Mouse (Mus musculus) liver, embryonic 14.5 days (tissue): ENCODE data around the gene Adamts7. TPM values are rescaled to one million over a fixed set of nuclear protein-coding genes. Genes with fewer than 3 reads are reported as not detected.

Experiments
- ATAC-seq: fragments of 200-750 bp; cut with Nextera tagmentation; 2 replicates; pipeline ENCODE4 v1.8.0; 2017; ENCODE audit warnings: moderate number of reproducible peaks, mild to moderate bottlenecking, moderate library complexity; ENCODE audit not compliant: insufficient read depth
- DNase-seq, 3 experiments: peaks; one replicate each; pipeline ENCODE4 v3.0.0-alpha.2; 2012 to 2013; ENCODE audit warnings: low read depth in 3 of 3, low spot score in 3 of 3
- H3K27ac ChIP-seq: fragments of 300-500 bp; sonication (generic); 2 replicates; pipeline ENCODE4 v1.5.1; 2014; ENCODE audit warnings: moderate library complexity, mild to moderate bottlenecking, control low read depth, inconsistent platforms
- H3K27me3 ChIP-seq: fragments of 300-500 bp; sonication (generic); 2 replicates; pipeline ENCODE4 v1.6.1; 2014; ENCODE audit warnings: mild to moderate bottlenecking, low read length, moderate library complexity; ENCODE audit not compliant: control insufficient read depth, insufficient read depth
- H3K36me3 ChIP-seq: fragments of 300-500 bp; sonication (generic); replicated peaks from 2 replicates; pipeline ENCODE4 v1.6.1; 2014; ENCODE audit warnings: low read depth; ENCODE audit not compliant: control insufficient read depth, insufficient read depth
- H3K4me1 ChIP-seq, 2 experiments: fragments of 200-500 bp in 1 of 2; fragments of 300-500 bp in 1 of 2; sonication (generic) in 1 of 2; replicated peaks; 2 replicates each; pipeline ENCODE4 v1.6.1; 2012 to 2014; ENCODE audit warnings: antibody characterized with exemption in 1 of 2, inconsistent platforms in 1 of 2, low read length in 1 of 2; ENCODE audit not compliant: control insufficient read depth in 2 of 2, insufficient read depth in 2 of 2
- H3K4me2 ChIP-seq: fragments of 300-500 bp; sonication (generic); 2 replicates; pipeline ENCODE4 v1.6.1; 2014; ENCODE audit warnings: low read depth, mild to moderate bottlenecking, control low read depth, moderate library complexity
- H3K4me3 ChIP-seq, 2 experiments: fragments of 200-500 bp in 1 of 2; fragments of 300-500 bp in 1 of 2; sonication (generic) in 1 of 2; 2 replicates each; pipeline ENCODE4 v1.5.1; 2012 to 2014; ENCODE audit warnings: low read depth in 2 of 2, low read length in 2 of 2, mild to moderate bottlenecking in 2 of 2, control low read depth in 1 of 2, inconsistent platforms in 1 of 2, moderate library complexity in 1 of 2; ENCODE audit not compliant: insufficient read depth in 1 of 2
- H3K9ac ChIP-seq: fragments of 300-500 bp; sonication (generic); replicated peaks from 2 replicates; pipeline ENCODE4 v1.6.1; 2014; ENCODE audit warnings: mild to moderate bottlenecking, control low read depth, moderate library complexity
- H3K9me3 ChIP-seq: fragments of 300-500 bp; sonication (generic); 2 replicates; pipeline ENCODE4 v1.6.1; 2016; ENCODE audit warnings: low read length, mixed read lengths; ENCODE audit not compliant: control insufficient read depth
- CTCF ChIP-seq: IDR thresholded peaks from 2 replicates; pipeline ENCODE4 v1.5.1; 2016; ENCODE audit warnings: antibody characterized with exemption, low read depth, control low read depth
- EP300 ChIP-seq: IDR thresholded peaks from 2 replicates; pipeline ENCODE4 v1.6.1; 2016; ENCODE audit warnings: antibody characterized with exemption, low read depth
- WGBS: fragments of 180-500 bp; shearing (Covaris S2); extraction: QIAGEN DNeasy Blood & Tissue Kit; methylation state at CpG from one replicate; pipeline ENCODE4 v1.1.7; 2014; ENCODE audit not compliant: insufficient replicate concordance; 5-methylcytosine and 5-hydroxymethylcytosine counted together
- polyA plus RNA-seq, 2 experiments: library from polyadenylated mRNA; depleted of rRNA in 1 of 2; stranded (reverse) in 1 of 2; unstranded in 1 of 2; fragments of >200 nt; fragmentation: Nextera tagmentation in 1 of 2; extraction: Ambion mirVana in 1 of 2; gene quantifications; 2 replicates each; pipeline versions ENCODE4 v1.2.1 to v1.2.3; 2012 to 2014

Adamts7 gene
- polyA plus RNA-seq, 2 experiments: 0.47 to 0.64 TPM

GRCm38 (mm10) chr9:90222275-90222674, 59.4 kb downstream of the Adamts7 start:
- H3K4me1 ChIP-seq: peaks cover 0 to 8% of the 10 kb centered on the region in 2 experiments; a peak in 2 of 4 replicates
- no peaks in the 10 kb centered on the region for H3K9me3 ChIP-seq
- no peak overlapping the region for H3K4me3 ChIP-seq
- H3K27me3 ChIP-seq: no peaks in the 10 kb centered on the region
- no peak overlapping the region for H3K4me2 ChIP-seq
- 85% methylated on average over 3 of the region's 3 CpGs for WGBS
- no peak overlapping the region for H3K9ac ChIP-seq
- DNase-seq (no peak), ATAC-seq (no peak)
- H3K36me3 ChIP-seq: peaks cover 74% of the 10 kb centered on the region
- no peak for TF ChIP-seq CTCF
- no peak overlapping the region for H3K27ac ChIP-seq

GRCm38 (mm10) chr9:90226081-90226741, 63.3 kb downstream of the Adamts7 start:
- no peak overlapping the region for H3K9ac ChIP-seq
- 87% methylated on average over 21 of the region's 21 CpGs for WGBS
- H3K4me3 ChIP-seq: no peak overlapping the region
- no peak for TF ChIP-seq CTCF
- no peaks in the 10 kb centered on the region for H3K9me3 ChIP-seq
- H3K27ac ChIP-seq: no peak overlapping the region
- no peak overlapping the region for H3K4me2 ChIP-seq
- no peaks in the 10 kb centered on the region for H3K27me3 ChIP-seq
- ATAC-seq: no peak
- DNase-seq: no peak
- H3K4me1 ChIP-seq: peaks cover 0 to 8% of the 10 kb centered on the region in 2 experiments; a peak in 2 of 4 replicates
- peaks cover 62% of the 10 kb centered on the region for H3K36me3 ChIP-seq

- Histone ChIP-seq H3K4me2 (no peak overlapping the region), H3K36me3 (peaks cover 60% of the 10 kb centered on the region), H3K4me3 (no peak overlapping the region), H3K27ac (no peak overlapping the region), H3K27me3 (no peaks in the 10 kb centered on the region), H3K9me3 (no peaks in the 10 kb centered on the region), H3K4me1 (peaks cover 0 to 8% of the 10 kb centered on the region in 2 experiments; a peak in 2 of 4 replicates), H3K9ac (no peak overlapping the region)
- TF ChIP-seq EP300: no peak
- TF ChIP-seq CTCF: no peak
- peak; percentile 32; the same call in 1 of the 2 replicates for ATAC-seq
- DNase-seq: no peak
- WGBS: 68% methylated on average over 2 of the region's 2 CpGs
Measured at GRCm38 (mm10) chr9:90226742-90227096, 63.9 kb downstream of the Adamts7 start.

GRCm38 (mm10) chr9:90227171-90227570, 64.3 kb downstream of the Adamts7 start:
- TF ChIP-seq EP300 (no peak), CTCF (0 out of 2 replicates have a peak, but pooled peaks have one; percentile 19)
- Histone ChIP-seq H3K4me1 (peaks cover under 1 to 11% of the 10 kb centered on the region in 2 experiments), H3K27me3 (no peaks in the 10 kb centered on the region), H3K4me2 (no peak overlapping the region), H3K27ac (no peak overlapping the region), H3K36me3 (peaks cover 56% of the 10 kb centered on the region), H3K4me3 (no peak overlapping the region), H3K9me3 (no peaks in the 10 kb centered on the region), H3K9ac (no peak overlapping the region)
- DNase-seq (no peak), ATAC-seq (no peak)
- whole genome bisulfite sequencing: 83% methylated on average over 12 of the region's 12 CpGs

GRCm38 (mm10) chr9:90232781-90233690, 70.2 kb downstream of the Adamts7 start:
- peaks cover 16% of the 10 kb centered on the region for H3K36me3 ChIP-seq
- 81% methylated on average over 8 of the region's 8 CpGs for WGBS
- no peak overlapping the region for H3K9ac ChIP-seq
- H3K4me3 ChIP-seq: no peak overlapping the region
- H3K27ac ChIP-seq: peak overlapping the region; percentile 53
- ATAC-seq: no peak
- DNase-seq: no peak
- TF ChIP-seq EP300 (no peak), CTCF (no peak)
- H3K4me2 ChIP-seq: no peak overlapping the region
- no peaks in the 10 kb centered on the region for H3K9me3 ChIP-seq
- H3K27me3 ChIP-seq: no peaks in the 10 kb centered on the region
- H3K4me1 ChIP-seq: peaks cover 42 to 55% of the 10 kb centered on the region in 2 experiments
